Comparison of ENCODE assay signal across 10 mouse cellular contexts in the genomic region with DNA sequence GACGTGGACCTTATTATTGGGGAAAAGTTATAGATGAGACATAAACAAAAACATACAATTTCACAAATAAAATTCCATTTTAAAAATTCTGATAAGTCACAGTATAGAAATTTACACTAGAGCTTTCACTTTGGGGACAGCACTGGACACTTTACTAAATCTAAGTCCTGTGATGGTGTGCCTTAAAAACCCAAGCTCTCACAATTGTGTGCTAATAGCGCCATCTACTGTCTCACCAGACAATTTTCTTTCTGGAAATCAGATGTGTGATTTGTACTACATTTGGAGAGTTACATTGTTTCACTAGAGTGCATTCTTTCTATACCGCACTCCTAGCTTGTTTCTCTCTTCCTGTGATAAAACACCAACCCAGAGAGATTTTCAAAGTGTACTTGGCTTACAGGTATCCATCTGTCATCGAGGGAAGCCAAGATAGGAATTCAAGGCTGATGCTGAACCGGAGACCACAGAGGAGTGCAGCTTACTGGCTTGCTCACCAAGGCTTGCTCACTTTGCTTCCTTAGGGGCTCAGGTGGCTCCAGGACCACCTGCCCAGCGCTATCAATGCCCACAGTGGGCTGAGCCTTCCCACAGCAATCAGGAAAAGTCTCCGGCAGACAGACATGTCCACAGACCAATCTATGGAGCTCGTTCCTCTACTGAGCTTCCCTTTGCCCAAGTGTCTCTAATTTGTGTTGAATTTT. TPM values are rescaled to one million over a fixed set of nuclear protein-coding genes. Genes with fewer than 3 reads are reported as not detected.
DNase-seq lines count a peak whose midpoint lies in the region; ATAC-seq and TF ChIP-seq lines count a peak whose summit lies in the region.
"Had no signal": no experiment of that assay in that cellular context is flagged by ENCODE, and none has a peak within 500 bp of the region (broad histone marks: within the 10 kb centered on the region; RNA-seq: fewer than 3 reads in every experiment).

No protein-coding gene starts in this region.

- no peaks in the 10 kb centered on the region for H3K36me3 ChIP-seq in heart, embryonic 12.5 days
- no peaks in the 10 kb centered on the region for H3K36me3 ChIP-seq in G1E (replicated peaks)
- no peaks in the 10 kb centered on the region for H3K36me3 ChIP-seq in midbrain, embryonic 13.5 days
- no peaks in the 10 kb centered on the region for H3K36me3 ChIP-seq in heart, embryonic 11.5 days (ENCODE audit: control insufficient read depth, insufficient read depth, low read length)
- H3K36me3 ChIP-seq: embryonic facial prominence, embryonic 12.5 days; limb, embryonic 13.5 days had no signal

- no peak for ATAC-seq in heart, embryonic 12.5 days (ENCODE audit: insufficient number of reproducible peaks, low FRiP score)
- ATAC-seq in G1E (ENCODE audit: extremely low read depth, insufficient number of reproducible peaks, low FRiP score, poor library complexity, severe bottlenecking): no peak; the same call in 1 of the 2 replicates
- peak; percentile 88 for ATAC-seq in granulocyte monocyte progenitor cell, adult 5-6 weeks (replicated peaks; ENCODE audit: poor library complexity, severe bottlenecking)
- ATAC-seq in midbrain, embryonic 13.5 days: 0 out of 2 replicates have a peak, but pooled peaks have one; percentile 43
- ATAC-seq in heart, embryonic 11.5 days (replicated peaks; ENCODE audit: insufficient number of reproducible peaks, low FRiP score, low TSS enrichment): no peak

- H3K4me1 ChIP-seq in heart, embryonic 12.5 days (replicated peaks): no peaks in the 10 kb centered on the region
- no peaks in the 10 kb centered on the region for H3K4me1 ChIP-seq in G1E (ENCODE audit: insufficient read depth, low read depth, low read length)
- no peaks in the 10 kb centered on the region for H3K4me1 ChIP-seq in midbrain, embryonic 13.5 days (replicated peaks)
- H3K4me1 ChIP-seq in heart, embryonic 11.5 days (ENCODE audit: control insufficient read depth, insufficient read depth, low read length): 0 out of 2 replicates have a peak, but pooled peaks cover 3% of the 10 kb centered on the region
- H3K4me1 ChIP-seq: limb, embryonic 13.5 days had no signal

- no peak for TF ChIP-seq CTCF in G1E (IDR thresholded peaks at IDR 0.05; ENCODE audit: low read depth, low read length)

- no peaks in the 10 kb centered on the region for H3K27me3 ChIP-seq in heart, embryonic 12.5 days (replicated peaks)
- H3K27me3 ChIP-seq in G1E (ENCODE audit: insufficient read depth, low read length): peaks cover 24% of the 10 kb centered on the region
- no peaks in the 10 kb centered on the region for H3K27me3 ChIP-seq in midbrain, embryonic 13.5 days
- H3K27me3 ChIP-seq in heart, embryonic 11.5 days (ENCODE audit: control insufficient read depth, insufficient read depth, low read length): no peaks in the 10 kb centered on the region
- H3K27me3 ChIP-seq: embryonic facial prominence, embryonic 12.5 days had no signal

- no peak overlapping the region for H3K4me3 ChIP-seq in heart, embryonic 12.5 days
- H3K4me3 ChIP-seq in G1E (ENCODE audit: low read depth, low read length): no peak overlapping the region
- H3K4me3 ChIP-seq in midbrain, embryonic 13.5 days (replicated peaks): no peak overlapping the region
- no peak overlapping the region for H3K4me3 ChIP-seq in heart, embryonic 11.5 days (ENCODE audit: low read depth, low read length)
- H3K4me3 ChIP-seq: embryonic facial prominence, embryonic 12.5 days; limb, embryonic 13.5 days had no signal

- no peak overlapping the region for H3K4me2 ChIP-seq in heart, embryonic 12.5 days
- H3K4me2 ChIP-seq in midbrain, embryonic 13.5 days (replicated peaks): no peak overlapping the region
- H3K4me2 ChIP-seq in heart, embryonic 11.5 days: no peak overlapping the region
- H3K4me2 ChIP-seq: embryonic facial prominence, embryonic 12.5 days; limb, embryonic 13.5 days had no signal

- DNase-seq in heart, postnatal 4 days: peak; percentile 37
- DNase-seq in B cell, adult 2 months: peak; percentile 14 to 22
- DNase-seq in G1E (ENCODE audit: low spot score): peak; percentile 22
- DNase-seq in gastrocnemius, postnatal 4 days (ENCODE audit: low spot score in 2 of 2): no peak

- no peak overlapping the region for H3K9ac ChIP-seq in heart, embryonic 12.5 days
- H3K9ac ChIP-seq in midbrain, embryonic 13.5 days (replicated peaks): no peak overlapping the region
- no peak overlapping the region for H3K9ac ChIP-seq in heart, embryonic 11.5 days (ENCODE audit: low read depth, low read length)
- H3K9ac ChIP-seq: embryonic facial prominence, embryonic 12.5 days; limb, embryonic 13.5 days had no signal

- no peaks in the 10 kb centered on the region for H3K9me3 ChIP-seq in heart, embryonic 12.5 days (replicated peaks)
- no peaks in the 10 kb centered on the region for H3K9me3 ChIP-seq in G1E (replicated peaks)
- no peaks in the 10 kb centered on the region for H3K9me3 ChIP-seq in midbrain, embryonic 13.5 days
- H3K9me3 ChIP-seq in heart, embryonic 11.5 days (replicated peaks; ENCODE audit: control insufficient read depth, low read length): no peaks in the 10 kb centered on the region
- H3K9me3 ChIP-seq: embryonic facial prominence, embryonic 12.5 days; limb, embryonic 13.5 days had no signal

- no peak overlapping the region for H3K27ac ChIP-seq in heart, embryonic 12.5 days (ENCODE audit: poor library complexity, severe bottlenecking)
- no peak overlapping the region for H3K27ac ChIP-seq in midbrain, embryonic 13.5 days
- no peak overlapping the region for H3K27ac ChIP-seq in heart, embryonic 11.5 days (ENCODE audit: low read depth, low read length)
- H3K27ac ChIP-seq: embryonic facial prominence, embryonic 12.5 days; limb, embryonic 13.5 days had no signal

- WGBS in heart, embryonic 12.5 days: 45% methylated on average over 8 of the region's 8 CpGs
- WGBS in midbrain, embryonic 13.5 days: 49% methylated on average over 8 of the region's 8 CpGs
- WGBS in heart, embryonic 11.5 days (ENCODE audit: insufficient replicate concordance): 48% methylated on average over 8 of the region's 8 CpGs

RNA-seq across cellular contexts. Expression of a gene that starts 21.0 kb away (rescaled TPM):
- total RNA-seq in heart, postnatal 4 days (2021): 10 to 100 TPM; 43.4 to 48.5 TPM
- 126 and 127 TPM in 2 replicates for polyA plus RNA-seq in heart, embryonic 12.5 days (2016; fragmentation: Nextera tagmentation; extraction: Ambion mirVana)
- total RNA-seq in G1E (2014; fragmentation: Nextera tagmentation): 55.3 and 76.0 TPM in 2 replicates
- 79.6 and 80.6 TPM in 2 replicates for total RNA-seq in G1E (2017)
- 53.2 and 79.0 TPM in 2 replicates for polyA plus RNA-seq in G1E (2012)
- 61.7 and 65.1 TPM in 2 replicates for total RNA-seq in granulocyte monocyte progenitor cell, adult 5-6 weeks (2014; fragmentation: Nextera tagmentation)
- 68.3 and 87.5 TPM in 2 replicates for total RNA-seq in granulocyte monocyte progenitor cell, adult 5-6 weeks (2017)
- 183 and 184 TPM in 2 replicates for polyA plus RNA-seq in midbrain, embryonic 13.5 days (2015; fragmentation: Nextera tagmentation; extraction: Ambion mirVana)
- total RNA-seq in gastrocnemius, postnatal 4 days (2021): 10 to 100 TPM; 40.8 to 42.0 TPM
- 117 and 126 TPM in 2 replicates for polyA plus RNA-seq in heart, embryonic 11.5 days (2014; fragmentation: Nextera tagmentation; extraction: Ambion mirVana)

RNA-seq across cellular contexts. Expression of a gene that starts 33.3 kb away (rescaled TPM):
- 100 to 1,000 TPM; 180 to 189 TPM for total RNA-seq in heart, postnatal 4 days (2021)
- polyA plus RNA-seq in heart, embryonic 12.5 days (2016; fragmentation: Nextera tagmentation; extraction: Ambion mirVana): 22.7 and 24.3 TPM in 2 replicates
- total RNA-seq in G1E (2014; fragmentation: Nextera tagmentation): not detected in 2 replicates
- total RNA-seq in G1E (2017): 0.12 and 0.27 TPM in 2 replicates
- polyA plus RNA-seq in G1E (2012): not detected in 2 replicates
- total RNA-seq in granulocyte monocyte progenitor cell, adult 5-6 weeks (2014; fragmentation: Nextera tagmentation): not detected in 2 replicates
- not detected in 2 replicates for total RNA-seq in granulocyte monocyte progenitor cell, adult 5-6 weeks (2017)
- 2.7 and 3.1 TPM in 2 replicates for polyA plus RNA-seq in midbrain, embryonic 13.5 days (2015; fragmentation: Nextera tagmentation; extraction: Ambion mirVana)
- 100 to 1,000 TPM; 114 to 117 TPM for total RNA-seq in gastrocnemius, postnatal 4 days (2021)
- polyA plus RNA-seq in heart, embryonic 11.5 days (2014; fragmentation: Nextera tagmentation; extraction: Ambion mirVana): 21.1 and 21.6 TPM in 2 replicates

Comparison
In these comparisons a context has a peak if more than half of its experiments do, and no peak if none do; other contexts are left out.
1. DNase-seq: peak in heart, postnatal 4 days (single experiment), B cell, adult 2 months (2 of 2) and G1E (single experiment); none in gastrocnemius, postnatal 4 days (0 of 2).
2. ATAC-seq: peak in granulocyte monocyte progenitor cell, adult 5-6 weeks (single experiment) and midbrain, embryonic 13.5 days (single experiment); none in heart, embryonic 12.5 days (single experiment), G1E (single experiment) and heart, embryonic 11.5 days (single experiment).
3. RNA of a gene that starts 33.3 kb away (total RNA-seq): 180 to 189 TPM in heart, postnatal 4 days and 114 to 117 TPM in gastrocnemius, postnatal 4 days; 0.12 to 0.27 TPM in G1E and not detected in granulocyte monocyte progenitor cell, adult 5-6 weeks; every median in the first group is over 10 times any median in the second.